Mouse (Mus musculus): ENCODE measurements around the gene Lyg1.

The Lyg1 gene

DNA sequence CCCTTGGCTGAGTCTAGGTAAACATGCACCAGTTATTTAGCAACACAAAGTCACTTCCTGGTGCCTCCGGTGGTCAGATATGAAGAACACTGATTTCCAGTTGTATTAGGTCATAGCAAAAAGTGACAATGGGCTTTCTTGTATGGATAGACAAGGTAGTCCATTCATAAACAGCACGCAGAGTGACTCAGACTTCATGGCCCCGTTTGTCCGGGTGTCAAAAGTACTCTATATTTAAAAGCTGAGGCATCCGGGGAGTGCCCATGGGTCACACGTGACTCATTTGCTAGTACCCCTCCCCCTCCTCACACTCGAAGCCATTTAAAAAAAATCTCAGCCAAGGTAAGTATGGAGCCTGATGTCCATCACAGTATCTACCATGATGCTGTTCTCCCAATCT lies 2.8 kb downstream of the Lyg1 start:
- DNase-seq (ENCODE audit: low read depth, low spot score), result no peak

DNA sequence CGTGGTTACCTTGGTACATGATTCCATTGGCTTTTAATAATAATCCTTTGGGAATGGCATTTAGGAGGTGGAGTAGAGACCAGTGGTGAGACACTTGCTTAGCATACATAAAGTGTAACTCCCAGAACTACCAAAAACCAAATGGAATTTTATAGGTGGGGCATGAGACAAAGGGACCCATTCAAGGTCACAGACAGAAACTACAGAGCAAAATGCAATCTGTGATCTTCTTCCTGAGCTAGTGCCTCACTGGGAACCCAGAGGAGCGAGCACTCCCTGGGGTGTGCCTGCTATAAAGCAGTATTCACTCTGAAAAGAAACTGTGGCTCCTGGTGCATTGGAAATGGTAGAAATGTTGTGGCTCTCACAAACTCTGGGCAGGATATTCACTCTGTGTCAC lies 8.7 kb downstream of the Lyg1 start:
- peak; percentile 61 for DNase-seq (ENCODE audit: low read depth, low spot score)

GRCm38 (mm10) chr1:37931806-37932205 lies 25.8 kb downstream of the Lyg1 start:
- DNase-seq (ENCODE audit: low read depth, low spot score), result peak; percentile 73

DNA sequence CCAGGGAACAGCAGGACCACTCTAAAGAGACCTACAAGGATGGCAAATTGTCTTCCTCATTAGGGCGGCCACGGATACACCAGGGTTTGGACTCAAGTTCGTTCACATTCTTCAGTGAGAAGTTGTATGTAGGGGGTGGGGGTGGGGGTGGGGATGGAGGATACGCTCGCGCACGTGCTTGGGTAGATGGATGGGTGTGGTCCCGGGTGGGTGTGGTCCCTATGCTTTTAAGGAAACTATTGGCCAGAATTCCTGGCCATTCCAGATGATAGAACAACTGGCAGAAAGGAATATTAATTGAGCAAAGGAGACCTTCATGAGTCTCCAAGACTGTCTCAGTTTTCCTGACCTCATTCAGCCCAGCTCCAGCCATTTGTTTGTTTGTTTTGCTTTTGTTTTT lies 31.6 kb downstream of the Lyg1 start:
- peak; percentile 50 for DNase-seq (ENCODE audit: low read depth, low spot score)

DNA sequence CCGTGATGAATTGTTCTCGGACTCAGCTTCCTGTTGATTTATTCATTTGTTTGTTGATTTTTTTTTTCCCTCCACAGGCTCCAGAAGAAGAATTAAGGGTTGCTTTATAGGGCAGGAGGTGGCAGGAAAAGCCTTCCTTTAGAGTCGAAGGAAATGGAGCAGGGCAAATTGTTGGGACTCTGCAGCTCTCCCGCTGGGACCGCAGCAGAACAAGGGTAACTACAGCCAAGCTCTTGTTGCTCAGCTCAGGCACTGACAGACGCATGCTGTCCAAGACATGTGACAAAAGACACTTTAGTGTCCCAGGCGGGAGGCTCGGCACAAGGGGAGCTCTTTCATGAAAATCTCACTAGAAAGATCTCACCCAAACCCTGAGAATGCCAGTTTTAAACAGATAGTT lies 35.0 kb downstream of the Lyg1 start:
- DNase-seq (ENCODE audit: low read depth, low spot score), result peak; percentile 22

GRCm38 (mm10) chr1:37918096-37918495 lies 39.5 kb downstream of the Lyg1 start:
- DNase-seq (ENCODE audit: low read depth, low spot score), result no peak

GRCm38 (mm10) chr1:37917666-37918065 lies 39.9 kb downstream of the Lyg1 start:
- DNase-seq (ENCODE audit: low read depth, low spot score), result no peak

DNA sequence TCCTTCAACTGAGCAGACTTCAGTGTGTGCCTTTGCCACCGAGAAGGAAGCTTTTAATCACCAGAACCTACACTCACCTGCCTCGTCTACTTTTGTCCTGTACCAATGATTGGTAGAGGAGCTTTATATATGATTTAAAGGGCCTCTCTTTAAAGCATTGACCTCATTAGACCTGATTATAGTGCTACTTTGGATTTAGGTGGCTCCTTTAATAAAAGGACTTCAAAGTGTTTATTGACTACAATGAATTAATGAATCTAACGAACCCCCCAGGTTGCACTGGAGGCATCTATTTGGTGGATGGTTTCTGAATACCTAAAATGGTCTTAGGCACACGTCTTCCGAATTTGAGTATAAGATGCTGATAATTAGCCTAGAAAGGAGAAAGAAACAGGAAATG lies 41.2 kb downstream of the Lyg1 start, which contains the start of gene Lyg2:
Gene Lyg2, minus strand, starts transcription at position 101 of the 400 bp plus-strand sequence.
- no peak for DNase-seq (ENCODE audit: low read depth, low spot score)

- peak; percentile 60 for DNase-seq (ENCODE audit: low read depth, low spot score)
Measured at GRCm38 (mm10) chr1:37912751-37913150, 44.8 kb downstream of the Lyg1 start.

DNA sequence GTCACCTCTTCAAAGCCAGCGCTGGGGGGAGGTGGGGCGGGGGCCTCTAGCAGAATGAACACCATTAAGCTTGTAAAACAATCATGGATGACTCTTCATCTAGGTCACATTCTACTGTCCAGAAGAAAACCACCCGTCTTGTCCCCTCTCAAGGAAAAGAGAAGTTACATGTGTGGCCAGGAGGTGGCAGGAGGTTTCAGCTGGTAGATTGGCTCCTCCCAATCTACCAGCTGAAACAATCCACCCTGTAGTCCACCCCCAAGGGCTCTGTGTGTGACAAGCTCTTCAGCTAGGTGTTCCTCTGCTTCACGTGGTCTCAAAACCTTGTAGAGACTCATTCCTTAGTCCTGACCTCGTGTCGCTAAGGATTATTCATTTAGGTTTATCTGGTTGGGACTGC lies 54.4 kb downstream of the Lyg1 start:
- DNase-seq (ENCODE audit: low read depth, low spot score), result peak; percentile 81

DNA sequence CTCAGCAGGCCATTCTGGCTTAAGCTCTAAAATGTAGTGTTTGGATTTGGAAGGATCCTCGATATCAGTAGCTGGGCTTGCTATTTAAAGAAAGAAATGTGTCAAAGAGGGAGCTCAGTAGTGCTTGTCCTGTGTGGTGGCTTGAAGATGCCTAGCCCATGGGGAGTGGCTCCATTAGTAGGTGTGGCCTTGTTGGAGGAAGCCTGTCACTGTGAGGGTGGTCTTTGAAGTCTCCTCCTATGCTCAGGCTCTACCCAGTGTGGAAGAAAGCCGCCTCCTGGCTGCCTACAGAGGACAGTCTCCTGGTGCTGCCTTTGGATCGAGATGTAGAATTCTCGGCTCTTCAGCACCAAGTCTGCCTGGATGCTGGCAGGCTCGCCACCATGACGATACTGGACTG lies 57.3 kb downstream of the Lyg1 start:
- peak; percentile 72 for DNase-seq (ENCODE audit: low read depth, low spot score)

DNA sequence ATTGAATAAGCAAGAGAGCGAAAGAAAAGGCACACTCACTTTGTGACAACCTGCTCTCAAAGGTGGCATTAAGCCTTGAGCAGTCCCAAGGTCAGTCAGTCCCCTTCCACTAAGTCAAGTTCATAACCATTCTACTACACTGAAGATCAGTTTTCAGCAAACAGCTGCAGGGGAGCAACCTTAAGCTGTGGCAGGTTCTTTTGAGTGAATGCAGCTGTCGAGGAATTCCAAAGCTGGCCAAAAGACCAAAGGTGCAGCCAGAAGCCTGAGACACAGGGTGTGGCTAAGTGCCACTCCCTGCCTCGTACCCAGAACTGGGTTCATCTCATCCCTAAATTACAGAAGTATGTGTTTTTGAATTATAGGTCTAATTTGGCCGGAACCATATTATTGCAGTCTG lies 57.7 kb downstream of the Lyg1 start:
- no peak for DNase-seq (ENCODE audit: low read depth, low spot score)

All from ZHBTc4 (cell line).